ENCODE assay signal across 14 mouse cellular contexts in the genomic region with DNA sequence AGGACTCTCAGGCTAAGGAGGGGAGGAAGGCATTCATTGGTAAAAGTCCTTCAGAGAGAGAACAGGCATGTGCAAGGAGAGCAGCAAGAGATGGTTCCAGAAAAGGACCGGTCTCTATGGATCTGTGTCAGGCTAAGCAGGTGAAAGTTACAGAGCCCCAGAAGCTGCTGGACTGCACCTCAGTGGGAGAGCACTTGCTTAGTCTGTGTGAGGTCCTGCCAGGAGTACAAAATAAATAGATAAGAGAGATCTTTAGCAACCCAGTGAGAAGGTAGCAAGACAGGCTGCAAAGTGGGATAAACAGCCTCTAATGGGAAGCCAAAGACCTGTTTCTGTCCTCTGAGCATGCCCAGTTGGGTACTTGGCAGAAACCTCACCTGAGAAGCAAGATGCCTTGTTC.
"Had no signal": no experiment of that assay in that cellular context is flagged by ENCODE, and none has a peak within 500 bp of the region (broad histone marks: within the 10 kb centered on the region; RNA-seq: fewer than 3 reads in every experiment).

No protein-coding gene starts in this region.

- H3K9ac ChIP-seq: hindbrain, embryonic 12.5 days; liver, embryonic 15.5 days; midbrain, embryonic 15.5 days; neural tube, embryonic 13.5 days; stomach, embryonic 15.5 days had no signal

- H3K36me3 ChIP-seq: hindbrain, embryonic 12.5 days; liver, embryonic 15.5 days; midbrain, embryonic 15.5 days; neural tube, embryonic 13.5 days; stomach, embryonic 15.5 days had no signal

- H3K9me3 ChIP-seq: hindbrain, embryonic 12.5 days; limb, embryonic 10.5 days; liver, embryonic 15.5 days; midbrain, embryonic 15.5 days; neural tube, embryonic 13.5 days; stomach, embryonic 15.5 days had no signal

- ATAC-seq: hindbrain, postnatal 0 days; midbrain, embryonic 15.5 days had no signal

- H3K4me2 ChIP-seq: hindbrain, embryonic 12.5 days; liver, embryonic 15.5 days; midbrain, embryonic 15.5 days; neural tube, embryonic 13.5 days; stomach, embryonic 15.5 days had no signal

- H3K27ac ChIP-seq: hindbrain, embryonic 12.5 days; hindbrain, postnatal 0 days; left cerebral cortex, adult 2 months; limb, embryonic 10.5 days; liver, embryonic 15.5 days; midbrain, embryonic 15.5 days; neural tube, embryonic 13.5 days; stomach, embryonic 15.5 days had no signal

- H3K4me1 ChIP-seq: hindbrain, embryonic 12.5 days had no signal

- H3K4me3 ChIP-seq: hindbrain, embryonic 12.5 days; left cerebral cortex, adult 2 months; limb, embryonic 10.5 days; liver, embryonic 15.5 days; midbrain, embryonic 15.5 days; neural tube, embryonic 13.5 days; stomach, embryonic 15.5 days had no signal

- DNase-seq: kidney, adult 18-20 months; kidney, postnatal 10 days; kidney, postnatal 4 days; retina, postnatal 1 day; right cerebral cortex, postnatal 4 days; thymus, postnatal 36 days had no signal

- H3K27me3 ChIP-seq: hindbrain, embryonic 12.5 days; liver, embryonic 15.5 days; midbrain, embryonic 15.5 days; neural tube, embryonic 13.5 days; stomach, embryonic 15.5 days had no signal
